Mouse (Mus musculus) small intestine, adult 2 months (tissue): ENCODE measurements around the gene Gdi1. TPM values are rescaled to one million over a fixed set of nuclear protein-coding genes. Genes with fewer than 3 reads are reported as not detected.
"Not testable (repeated sequence)": the region's sequence is repeated elsewhere in the genome, so short reads cannot be mapped to it uniquely, and the experiment has no call there.

Experiments
- H3K27ac ChIP-seq: fragments of 200-500 bp; 2 replicates; pipeline ENCODE4 v1.5.1; 2012; ENCODE audit warnings: low read depth, low read length, control low read depth, inconsistent platforms; ENCODE audit not compliant: insufficient read depth
- H3K27me3 ChIP-seq: fragments of 200-500 bp; 2 replicates; pipeline ENCODE4 v1.6.1; 2012; ENCODE audit warnings: mild to moderate bottlenecking, moderate library complexity, low read length, inconsistent platforms; ENCODE audit not compliant: control insufficient read depth, insufficient read depth
- H3K36me3 ChIP-seq: fragments of 200-500 bp; 2 replicates; pipeline ENCODE4 v1.6.1; 2012; ENCODE audit warnings: mild to moderate bottlenecking, low read length, control low read depth, inconsistent platforms; ENCODE audit not compliant: control insufficient read depth, insufficient read depth
- H3K4me1 ChIP-seq: fragments of 200-500 bp; 2 replicates; pipeline ENCODE4 v1.6.1; 2012; ENCODE audit warnings: low read length, inconsistent platforms, mixed read lengths; ENCODE audit not compliant: control insufficient read depth, insufficient read depth, insufficient read length
- H3K4me3 ChIP-seq: fragments of 200-500 bp; 2 replicates; pipeline ENCODE4 v1.5.1; 2012; ENCODE audit warnings: low read depth, mild to moderate bottlenecking, control low read depth, inconsistent platforms, low read length, moderate library complexity
- CTCF ChIP-seq: fragments of 200-500 bp; IDR thresholded peaks from 2 replicates; pipeline ENCODE4 v1.5.1; 2012; ENCODE audit warnings: low read depth, mild to moderate bottlenecking, control low read depth, inconsistent platforms, low read length, moderate library complexity, mixed read lengths; ENCODE audit not compliant: insufficient replicate concordance, insufficient read length; ENCODE audit errors: extremely low read depth
- POLR2A ChIP-seq: fragments of 200-500 bp; IDR thresholded peaks from 2 replicates; pipeline ENCODE4 v1.6.1; 2012; ENCODE audit warnings: low read depth, mild to moderate bottlenecking, control low read depth, inconsistent platforms, low read length, moderate library complexity
- WGBS: fragments of 180-500 bp; shearing (Covaris S2); methylation state at CpG from one replicate; pipeline ENCODE4 v1.1.7; 2018; 5-methylcytosine and 5-hydroxymethylcytosine counted together
- polyA plus RNA-seq: library from polyadenylated mRNA; depleted of rRNA; stranded (reverse); fragments of >200 nt; gene quantifications from 2 replicates; pipeline ENCODE4 v1.2.3, GENCODE M21; 2012; rRNA removed

Gene Gdi1
- polyA plus RNA-seq, 1 experiment = 88.3 TPM

- H3K36me3 ChIP-seq = no peaks in the 10 kb centered on the region
- no peaks in the 10 kb centered on the region for H3K27me3 ChIP-seq
- WGBS = 33% methylated on average over 2 of the region's 2 CpGs
- no peak overlapping the region for H3K4me3 ChIP-seq
- TF ChIP-seq POLR2A (no peak), CTCF (no peak)
- H3K4me1 ChIP-seq = no peaks in the 10 kb centered on the region
- no peak overlapping the region for H3K27ac ChIP-seq
Observed at GRCm38 (mm10) chrX:74330166-74330930, 25.6 kb downstream of the Gdi1 start.

DNA sequence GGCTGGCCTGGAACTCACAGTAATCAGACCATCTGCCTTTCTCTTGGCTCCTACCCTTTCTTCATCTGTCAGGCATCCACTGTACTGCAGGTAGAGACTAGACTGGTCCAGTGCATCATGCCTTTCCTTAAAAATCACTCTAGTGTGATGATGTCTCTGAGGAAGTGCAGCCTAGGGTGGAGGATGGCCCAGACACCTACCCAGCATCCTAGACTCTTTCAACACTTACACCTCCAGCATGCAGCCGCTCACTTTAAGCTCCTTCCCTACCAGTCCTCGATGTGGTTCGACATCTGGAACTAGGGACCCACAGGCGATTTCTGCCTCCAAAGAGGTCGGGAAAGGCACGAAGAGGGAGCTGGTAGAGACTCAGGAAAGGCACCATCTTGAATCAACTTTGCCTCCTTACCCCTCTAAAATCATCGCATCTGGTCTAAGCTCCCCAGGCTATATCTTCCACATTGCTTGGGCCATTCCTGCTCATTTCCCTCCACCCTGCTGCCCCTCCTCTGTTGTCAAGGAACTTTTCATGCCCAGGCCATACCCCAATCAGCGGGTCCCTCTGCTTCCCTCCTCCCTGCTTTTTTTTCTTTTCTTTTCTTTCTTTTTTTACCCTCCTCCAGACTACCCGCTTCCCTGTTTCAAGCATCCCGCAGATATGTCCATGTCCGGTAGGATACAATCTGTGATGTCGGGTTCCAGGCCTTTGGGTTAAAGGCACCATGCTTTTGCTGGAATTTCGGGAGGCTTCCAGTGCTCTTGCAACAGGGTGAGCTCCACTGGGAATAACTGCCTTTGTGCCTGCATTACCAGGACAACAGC is 48.1 kb downstream of the Gdi1 start:
- no peaks in the 10 kb centered on the region for H3K36me3 ChIP-seq
- H3K4me1 ChIP-seq = no peaks in the 10 kb centered on the region
- TF ChIP-seq CTCF (no peak), POLR2A (no peak)
- no peak overlapping the region for H3K27ac ChIP-seq
- H3K4me3 ChIP-seq = peak overlapping the region; percentile 86
- H3K27me3 ChIP-seq = no peaks in the 10 kb centered on the region
- 22% methylated on average over 13 of the region's 13 CpGs for WGBS

- no peak within 1 kb of the TSS for H3K27ac ChIP-seq
- WGBS = 15% methylated on average over 15 of the region's 22 CpGs
- H3K36me3 ChIP-seq = no peaks in the 10 kb centered on the region
- TF ChIP-seq POLR2A = no peak
- TF ChIP-seq CTCF = no peak
- H3K27me3 ChIP-seq = no peaks in the 10 kb centered on the region
- no peaks in the 10 kb centered on the region for H3K4me1 ChIP-seq
- H3K4me3 ChIP-seq = peak within 1 kb of the TSS; percentile 86
Observed at GRCm38 (mm10) chrX:74353467-74353770, 48.6 kb downstream of the Gdi1 start, which contains the start of gene Lage3. Gene Lage3, minus strand, starts transcription at chrX:74353618.

DNA sequence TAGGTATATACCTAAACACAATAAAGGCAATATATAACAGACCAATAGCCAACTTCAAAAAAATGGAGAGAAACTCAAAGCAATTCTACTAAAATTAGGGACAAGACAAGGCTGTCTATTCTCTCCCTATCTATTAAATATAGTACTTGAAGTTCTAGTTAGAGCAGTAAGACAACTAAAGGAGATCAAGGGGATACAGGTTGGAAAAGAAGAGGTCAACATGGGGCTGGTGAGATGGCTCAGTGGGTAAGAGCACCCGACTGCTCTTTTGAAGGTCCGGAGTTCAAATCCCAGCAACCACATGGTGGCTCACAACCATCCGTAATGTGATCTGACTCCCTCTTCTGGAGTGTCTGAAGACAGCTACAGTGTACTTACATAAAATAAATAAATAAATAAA is 52.3 kb downstream of the Gdi1 start:
- H3K4me1 ChIP-seq, H3K27me3 ChIP-seq, H3K4me3 ChIP-seq, H3K36me3 ChIP-seq, H3K27ac ChIP-seq: not testable (repeated sequence)
- WGBS = 94% methylated on average over 3 of the region's 3 CpGs

DNA sequence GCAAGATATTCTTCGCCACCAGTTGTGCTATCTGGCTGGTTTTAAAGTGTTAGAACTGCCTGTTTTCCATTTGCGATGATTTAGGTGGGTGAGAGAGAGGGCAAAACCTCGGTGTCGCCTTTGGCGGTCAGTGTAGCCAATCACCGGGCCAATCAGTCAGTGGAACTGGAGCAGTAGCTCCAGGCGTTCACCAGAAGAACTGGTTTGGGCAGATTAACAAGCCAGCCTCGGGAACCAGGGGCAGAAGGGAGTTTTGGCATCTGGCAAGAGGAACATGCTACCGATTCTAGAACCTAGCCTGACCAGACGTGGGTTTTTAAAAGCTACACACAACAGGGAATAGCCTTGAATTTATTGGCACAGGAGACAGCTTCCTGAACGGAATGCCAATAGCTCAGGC is 54.4 kb downstream of the Gdi1 start:
- 28% methylated on average over 11 of the region's 11 CpGs for WGBS
- H3K27me3 ChIP-seq = no peaks in the 10 kb centered on the region
- no peak overlapping the region for H3K27ac ChIP-seq
- no peak overlapping the region for H3K4me3 ChIP-seq
- H3K4me1 ChIP-seq = no peaks in the 10 kb centered on the region
- no peaks in the 10 kb centered on the region for H3K36me3 ChIP-seq
- TF ChIP-seq POLR2A = no peak
- TF ChIP-seq CTCF = no peak

Other genes starting within 250 kb of the Gdi1 start
- gene Opn1mw, start 177.5 kb upstream of the Gdi1 start, polyA plus RNA-seq = not detected in 2 replicates
- gene Mecp2, start 169.6 kb upstream of the Gdi1 start, polyA plus RNA-seq = 1.3 and 3.0 TPM in 2 replicates
- not detected in 2 replicates for gene Tex28, start 137.2 kb upstream of the Gdi1 start, polyA plus RNA-seq
- not detected in 2 replicates for gene Tktl1, start 127.7 kb upstream of the Gdi1 start, polyA plus RNA-seq
- 270 and 280 TPM in 2 replicates for gene Flna, start 55.2 kb upstream of the Gdi1 start, polyA plus RNA-seq
- 25.5 and 37.3 TPM in 2 replicates for gene Emd, start 50.3 kb upstream of the Gdi1 start, polyA plus RNA-seq
- gene Rpl10, start 34.2 kb upstream of the Gdi1 start, polyA plus RNA-seq = 750 and 1,062 TPM in 2 replicates
- 65.7 and 80.7 TPM in 2 replicates for gene Taz, start 23.1 kb upstream of the Gdi1 start, polyA plus RNA-seq
- 13.0 and 13.9 TPM in 2 replicates for gene Dnase1l1, start 22.7 kb upstream of the Gdi1 start, polyA plus RNA-seq
- gene Atp6ap1, start 7.9 kb upstream of the Gdi1 start, polyA plus RNA-seq = 119 and 169 TPM in 2 replicates
- gene Fam50a, start 8.0 kb downstream of the Gdi1 start, polyA plus RNA-seq = 6.4 and 10.4 TPM in 2 replicates
- gene Plxna3, start 24.1 kb downstream of the Gdi1 start, polyA plus RNA-seq = 3.1 and 4.4 TPM in 2 replicates
- 16.9 and 17.1 TPM in 2 replicates for gene Lage3, start 48.6 kb downstream of the Gdi1 start, polyA plus RNA-seq
- gene Ubl4a, start 68.2 kb downstream of the Gdi1 start, polyA plus RNA-seq = 24.0 and 33.4 TPM in 2 replicates
- 9.1 and 20.9 TPM in 2 replicates for gene Slc10a3, start 68.4 kb downstream of the Gdi1 start, polyA plus RNA-seq
- 15.4 and 27.3 TPM in 2 replicates for gene Fam3a, start 88.3 kb downstream of the Gdi1 start, polyA plus RNA-seq
- 6.2 and 8.7 TPM in 2 replicates for gene Ikbkg, start 88.3 kb downstream of the Gdi1 start, polyA plus RNA-seq
- gene G6pdx, start 124.2 kb downstream of the Gdi1 start, polyA plus RNA-seq = 20.3 and 31.0 TPM in 2 replicates
- not detected in 2 replicates for gene Gm6880, start 176.4 kb downstream of the Gdi1 start, polyA plus RNA-seq